Mouse (Mus musculus) activated CD4-positive, CD25-positive, alpha-beta regulatory T cell (primary cell): ENCODE results near the gene Olfr314. TPM values are rescaled to one million over a fixed set of nuclear protein-coding genes. Genes with fewer than 3 reads are reported as not detected.

ENCODE experiments used
- polyA plus RNA-seq, 2 experiments: library from polyadenylated mRNA; unstranded; fragments of 100-300 nt; shearing (Covaris generic); gene quantifications; one replicate each; pipeline ENCODE4 v1.2.1; 2017

Gene Olfr314
- under 1 TPM in 1 of 2 experiments, not detected in 1; 0.20 TPM for polyA plus RNA-seq

DNA sequence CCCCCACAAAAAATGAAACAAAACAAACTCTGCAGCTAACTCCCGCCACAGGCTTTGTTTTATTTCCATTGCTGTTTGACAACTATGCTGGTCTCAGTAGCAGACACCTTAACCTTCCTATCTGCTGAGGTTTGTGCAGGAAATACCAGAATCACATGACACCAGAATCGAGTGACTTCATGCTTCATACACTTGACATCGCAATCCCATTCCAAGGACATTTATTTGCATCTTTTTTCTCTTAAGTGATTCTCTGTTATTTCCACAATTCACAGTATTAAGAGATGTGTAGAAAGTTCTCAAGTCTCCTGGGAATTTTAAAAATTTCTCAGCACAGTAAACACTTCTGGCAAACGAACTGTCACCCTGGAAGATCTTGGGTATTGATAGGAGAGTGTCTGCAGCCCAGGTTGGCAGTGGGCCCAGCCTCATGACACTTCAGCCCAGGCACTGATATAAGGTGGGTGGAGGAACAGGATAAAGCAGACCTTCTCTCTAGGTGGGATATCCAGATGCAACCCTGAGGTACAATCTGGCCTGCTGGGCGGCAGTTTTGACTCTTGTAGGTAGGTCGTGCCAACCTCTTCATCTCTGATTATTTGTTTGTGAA, at the start of gene Olfr314:
Olfr314 (plus strand) TSS at position 473 of the 610 bp plus-strand sequence.

DNA sequence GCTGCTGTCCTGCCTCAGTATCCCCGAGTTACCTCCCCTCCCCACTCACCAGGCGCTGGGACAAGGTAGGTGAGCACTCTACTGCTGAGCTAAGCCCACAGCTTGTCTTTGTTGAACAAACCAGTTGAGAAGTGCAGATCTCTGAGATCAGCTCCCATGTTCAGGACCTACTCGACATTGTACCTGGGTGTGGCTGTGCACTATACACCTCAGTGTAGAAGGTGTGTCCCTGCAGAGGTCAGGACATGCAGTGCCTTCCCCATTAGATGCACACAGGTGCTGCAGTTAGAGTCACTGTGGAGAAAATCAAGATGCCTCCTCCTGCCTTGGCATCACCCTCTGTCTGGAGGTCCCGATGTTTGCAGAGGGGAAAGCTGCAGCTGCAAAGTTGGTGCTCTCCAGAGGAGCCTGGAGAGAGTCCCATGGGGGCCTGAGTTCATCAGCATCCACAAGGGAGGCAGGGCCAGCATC, 43.9 kb upstream of the Olfr314 start, which contains the start of gene Olfr317:
Olfr317 (minus strand) TSS at position 421 of the 471 bp plus-strand sequence.

DNA sequence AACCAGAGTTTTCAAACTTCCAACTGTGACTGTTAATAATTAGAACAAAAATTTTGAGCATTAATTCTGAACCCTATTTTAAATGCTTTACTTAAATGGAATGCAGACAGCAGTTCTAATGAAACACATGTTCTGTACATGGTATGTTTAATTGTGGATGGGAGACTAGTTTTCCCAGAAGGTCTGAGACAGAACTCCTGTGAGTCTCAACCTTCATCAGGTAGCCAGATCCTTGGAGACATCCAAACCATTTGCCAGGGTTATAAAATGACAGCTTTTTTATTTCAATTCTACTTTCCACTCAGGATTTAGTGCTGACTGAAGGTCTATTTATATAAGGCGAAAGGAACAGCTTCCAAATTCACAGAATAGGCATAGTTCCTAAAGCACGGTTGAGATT, 30.3 kb upstream of the Olfr314 start, which contains the start of gene Olfr316:
Olfr316 (plus strand) TSS at position 301 of the 400 bp plus-strand sequence.

DNA sequence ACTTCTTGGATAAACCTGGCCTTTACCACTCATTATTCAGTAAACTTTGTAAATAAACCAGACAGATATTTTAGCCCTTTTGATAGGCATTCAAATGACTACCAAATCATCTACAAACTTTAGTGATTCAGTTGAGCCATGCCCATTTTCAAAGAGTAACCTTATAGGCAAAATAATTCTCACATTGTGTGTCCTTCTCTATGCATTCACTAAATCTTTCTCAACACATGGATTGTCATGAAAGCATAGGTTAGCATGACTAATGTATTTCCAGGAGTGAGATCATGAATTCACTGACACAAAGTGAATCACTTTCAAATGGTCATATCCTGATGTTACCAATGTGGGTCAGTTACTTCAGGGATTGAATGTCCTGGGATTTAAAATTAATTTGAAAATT, 9.9 kb upstream of the Olfr314 start, which contains the start of gene Olfr315:
Olfr315 (plus strand) TSS at position 301 of the 400 bp plus-strand sequence.

DNA sequence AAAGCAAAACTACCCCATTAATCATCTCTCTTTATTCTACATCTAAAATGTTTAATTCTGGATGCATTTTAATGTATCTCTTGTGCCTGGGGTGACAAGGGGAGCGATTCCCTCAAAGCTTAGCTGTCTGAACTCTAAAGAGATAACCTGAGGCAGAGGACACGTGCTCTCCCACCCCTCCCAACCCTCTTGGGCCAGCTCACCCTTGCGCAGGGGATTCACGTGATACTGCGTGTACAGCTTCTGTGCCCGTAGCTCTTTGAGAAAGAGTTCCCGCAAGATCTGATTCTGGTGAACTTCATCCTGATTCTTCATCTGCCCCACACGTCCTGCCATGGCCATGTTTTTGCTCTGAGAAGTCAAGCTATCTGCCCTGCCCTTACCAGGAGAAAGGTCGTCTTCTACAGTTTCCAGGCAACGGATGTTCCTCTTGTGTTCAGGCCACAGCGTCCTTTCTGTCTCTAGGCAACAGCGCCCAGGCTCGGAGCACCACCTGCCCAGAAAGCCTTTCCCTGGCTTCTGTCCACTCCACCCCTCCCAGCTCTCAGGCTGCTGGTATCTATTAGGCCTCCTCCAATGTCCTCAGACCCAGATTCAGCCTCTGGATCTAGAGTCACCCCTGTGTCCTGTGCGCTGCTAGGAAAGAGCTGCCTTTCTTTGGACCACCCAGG, 18.9 kb downstream of the Olfr314 start, which contains the start of gene Fam183b:
Fam183b (minus strand) TSS at position 403 of the 671 bp plus-strand sequence.

DNA sequence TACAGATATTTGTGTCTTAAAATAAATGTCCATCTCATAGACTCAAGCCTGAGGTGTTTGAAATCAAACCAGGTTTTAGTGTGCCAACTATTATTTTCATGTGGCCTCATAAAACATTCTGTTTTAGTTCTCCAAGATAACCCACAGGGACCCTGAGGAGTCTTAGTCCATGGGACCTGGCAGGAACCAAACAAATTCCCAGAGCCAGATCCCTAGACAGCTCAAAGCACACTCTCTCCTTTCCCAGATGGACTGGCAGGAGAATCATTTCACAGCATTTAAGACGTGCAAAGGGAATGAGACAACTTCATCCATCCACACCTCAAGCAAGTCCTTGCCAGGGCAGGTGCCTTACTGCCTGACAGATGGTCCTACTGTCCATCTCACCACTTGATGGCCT, 31.9 kb downstream of the Olfr314 start, which contains the start of gene Olfr313:
Olfr313 (plus strand) TSS at position 301 of the 400 bp plus-strand sequence.

DNA sequence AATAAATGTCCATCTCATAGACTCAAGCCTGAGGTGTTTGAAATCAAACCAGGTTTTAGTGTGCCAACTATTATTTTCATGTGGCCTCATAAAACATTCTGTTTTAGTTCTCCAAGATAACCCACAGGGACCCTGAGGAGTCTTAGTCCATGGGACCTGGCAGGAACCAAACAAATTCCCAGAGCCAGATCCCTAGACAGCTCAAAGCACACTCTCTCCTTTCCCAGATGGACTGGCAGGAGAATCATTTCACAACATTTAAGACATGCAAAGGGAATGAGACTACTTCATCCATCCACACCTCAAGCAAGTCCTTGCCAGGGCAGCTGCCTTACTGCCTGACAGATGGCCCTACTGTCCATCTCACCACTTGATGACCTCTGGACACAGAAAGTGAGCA, 46.2 kb downstream of the Olfr314 start, which contains the start of gene Olfr312:
Olfr312 (plus strand) TSS at position 301 of the 400 bp plus-strand sequence.

Other genes starting within 250 kb of the Olfr314 start
- gene Olfr330, start 248.1 kb upstream of the Olfr314 start, polyA plus RNA-seq: not detected
- gene Olfr329-ps, start 236.5 kb upstream of the Olfr314 start, polyA plus RNA-seq: not detected
- not detected for gene Olfr328, start 227.3 kb upstream of the Olfr314 start, polyA plus RNA-seq
- not detected for gene Olfr224, start 212.4 kb upstream of the Olfr314 start, polyA plus RNA-seq
- gene Olfr325, start 205.2 kb upstream of the Olfr314 start, polyA plus RNA-seq: not detected
- not detected for gene Olfr324, start 187.8 kb upstream of the Olfr314 start, polyA plus RNA-seq
- gene 2210407C18Rik, start 166.9 kb upstream of the Olfr314 start, polyA plus RNA-seq: not detected
- gene Olfr323, start 152.5 kb upstream of the Olfr314 start, polyA plus RNA-seq: under 1 TPM in 1 of 2 experiments, not detected in 1; 0.14 TPM
- gene Trim58, start 142.5 kb upstream of the Olfr314 start, polyA plus RNA-seq: under 1 TPM; 0.21 to 0.43 TPM
- not detected for gene Olfr322, start 124.2 kb upstream of the Olfr314 start, polyA plus RNA-seq
- not detected for gene Olfr320, start 101.9 kb upstream of the Olfr314 start, polyA plus RNA-seq
- gene Olfr319, start 83.8 kb upstream of the Olfr314 start, polyA plus RNA-seq: not detected
- under 1 TPM; 0.05 to 0.11 TPM for gene Olfr318, start 58.9 kb upstream of the Olfr314 start, polyA plus RNA-seq
- gene Olfr317, start 43.7 kb upstream of the Olfr314 start, polyA plus RNA-seq: not detected
- gene Olfr316, start 30.2 kb upstream of the Olfr314 start, polyA plus RNA-seq: not detected
- gene Olfr315, start 9.8 kb upstream of the Olfr314 start, polyA plus RNA-seq: under 1 TPM in 1 of 2 experiments, not detected in 1; 0.11 TPM
- not detected for gene Fam183b, start 19.0 kb downstream of the Olfr314 start, polyA plus RNA-seq
- not detected for gene Olfr313, start 32.0 kb downstream of the Olfr314 start, polyA plus RNA-seq
- gene Olfr312, start 46.3 kb downstream of the Olfr314 start, polyA plus RNA-seq: under 1 TPM in 1 of 2 experiments, not detected in 1; 0.29 TPM
- gene Olfr311, start 56.3 kb downstream of the Olfr314 start, polyA plus RNA-seq: not detected
- gene Gm12258, start 64.2 kb downstream of the Olfr314 start, polyA plus RNA-seq: 10 to 100 TPM in 1 of 2 experiments, 1 to 10 TPM in 1; 5.4 to 11.4 TPM
- 1 to 10 TPM; 5.6 to 7.0 TPM for gene 2810021J22Rik, start 84.3 kb downstream of the Olfr314 start, polyA plus RNA-seq
- 10 to 100 TPM in 1 of 2 experiments, 1 to 10 TPM in 1; 8.3 to 11.4 TPM for gene Zfp39, start 121.3 kb downstream of the Olfr314 start, polyA plus RNA-seq
- gene Btnl10, start 135.0 kb downstream of the Olfr314 start, polyA plus RNA-seq: under 1 TPM; 0.14 to 0.20 TPM
- gene Rnf187, start 156.0 kb downstream of the Olfr314 start, polyA plus RNA-seq: 100 to 1,000 TPM; 243 to 248 TPM
- 10 to 100 TPM; 14.4 to 22.3 TPM for gene Hist3h2ba, start 166.0 kb downstream of the Olfr314 start, polyA plus RNA-seq
- 10 to 100 TPM in 1 of 2 experiments, 1 to 10 TPM in 1; 8.1 to 13.0 TPM for gene Hist3h2a, start 171.7 kb downstream of the Olfr314 start, polyA plus RNA-seq
- under 1 TPM; 0.06 to 0.60 TPM for gene Trim17, start 171.7 kb downstream of the Olfr314 start, polyA plus RNA-seq
- 10 to 100 TPM; 38.4 to 42.4 TPM for gene Trim11, start 195.1 kb downstream of the Olfr314 start, polyA plus RNA-seq